Mouse (Mus musculus) midbrain, embryonic 11.5 days (tissue): ENCODE measurements around the gene Tnfsf9. TPM values are rescaled to one million over a fixed set of nuclear protein-coding genes. Genes with fewer than 3 reads are reported as not detected.
A peak's percentile ranks its signal among the peaks of the same experiment; 100 is the strongest.

Source experiments
- ATAC-seq: fragments of 200-750 bp; cut with Nextera tagmentation; 2 replicates; pipeline ENCODE4 v1.8.0; 2017; ENCODE audit warnings: moderate TSS enrichment, moderate library complexity; ENCODE audit not compliant: low FRiP score
- DNase-seq: peaks from one replicate; pipeline ENCODE4 v3.0.0; 2015; ENCODE audit warnings: low spot score; ENCODE audit errors: missing footprints
- H3K27ac ChIP-seq: fragments of 300-500 bp; sonication (generic); 2 replicates; pipeline ENCODE4 v1.5.1; 2014; ENCODE audit warnings: low read depth, low read length
- H3K27me3 ChIP-seq: fragments of 300-500 bp; sonication (generic); 2 replicates; pipeline ENCODE4 v1.6.1; 2014; ENCODE audit warnings: mild to moderate bottlenecking, low read length, moderate library complexity, mixed read lengths; ENCODE audit not compliant: control insufficient read depth, insufficient read depth
- H3K36me3 ChIP-seq: fragments of 300-500 bp; sonication (generic); 2 replicates; pipeline ENCODE4 v1.6.1; 2014; ENCODE audit warnings: mild to moderate bottlenecking, low read length, moderate library complexity, mixed read lengths; ENCODE audit not compliant: control insufficient read depth, insufficient read depth
- H3K4me1 ChIP-seq: fragments of 300-500 bp; sonication (generic); 2 replicates; pipeline ENCODE4 v1.6.1; 2014; ENCODE audit warnings: low read length; ENCODE audit not compliant: control insufficient read depth, insufficient read depth
- H3K4me2 ChIP-seq: fragments of 300-500 bp; sonication (generic); 2 replicates; pipeline ENCODE4 v1.6.1; 2014; ENCODE audit warnings: mild to moderate bottlenecking, moderate library complexity
- H3K4me3 ChIP-seq: fragments of 300-500 bp; sonication (generic); 2 replicates; pipeline ENCODE4 v1.5.1; 2014; ENCODE audit warnings: low read depth, low read length
- H3K9ac ChIP-seq: fragments of 300-500 bp; sonication (generic); 2 replicates; pipeline ENCODE4 v1.6.1; 2014; ENCODE audit warnings: low read length
- H3K9me3 ChIP-seq: fragments of 300-500 bp; sonication (generic); 2 replicates; pipeline ENCODE4 v1.6.1; 2016; ENCODE audit warnings: low read length; ENCODE audit not compliant: control insufficient read depth
- WGBS: fragments of 180-500 bp; shearing (Covaris S2); extraction: QIAGEN DNeasy Blood & Tissue Kit; methylation state at CpG from one replicate; pipeline ENCODE4 v1.1.7; 2014; 5-methylcytosine and 5-hydroxymethylcytosine counted together
- polyA plus RNA-seq: library from polyadenylated mRNA; unstranded; fragments of >200 nt; fragmentation: Nextera tagmentation; extraction: Ambion mirVana; gene quantifications from 2 replicates; pipeline ENCODE4 v1.2.1, GENCODE M21; 2014

Gene Tnfsf9
- polyA plus RNA-seq, 1 experiment from 2014 or later = 9.0 TPM

DNA sequence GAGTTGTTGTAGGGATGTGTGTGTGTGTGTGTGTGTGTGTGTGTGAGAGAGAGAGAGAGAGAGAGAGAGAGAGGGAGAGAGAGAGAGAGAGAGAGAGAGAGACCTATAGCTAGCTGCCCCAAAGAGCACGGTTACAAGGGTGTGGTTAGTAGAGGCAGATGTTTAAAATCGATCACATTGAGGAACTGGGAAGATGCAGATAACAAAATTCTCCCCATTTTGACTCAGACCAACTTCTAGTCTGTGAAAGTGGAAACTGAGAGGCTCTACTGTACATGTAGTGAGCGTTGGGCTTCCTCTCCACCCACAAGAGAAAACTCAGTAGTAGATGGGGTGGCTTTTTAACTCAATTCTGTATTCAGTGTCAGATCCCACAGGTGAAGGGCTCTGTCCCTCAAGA, 34.6 kb downstream of the Tnfsf9 start:
- ATAC-seq = no peak
- no peak overlapping the region for H3K9ac ChIP-seq
- WGBS = 90% methylated on average over 3 of the region's 3 CpGs

DNA sequence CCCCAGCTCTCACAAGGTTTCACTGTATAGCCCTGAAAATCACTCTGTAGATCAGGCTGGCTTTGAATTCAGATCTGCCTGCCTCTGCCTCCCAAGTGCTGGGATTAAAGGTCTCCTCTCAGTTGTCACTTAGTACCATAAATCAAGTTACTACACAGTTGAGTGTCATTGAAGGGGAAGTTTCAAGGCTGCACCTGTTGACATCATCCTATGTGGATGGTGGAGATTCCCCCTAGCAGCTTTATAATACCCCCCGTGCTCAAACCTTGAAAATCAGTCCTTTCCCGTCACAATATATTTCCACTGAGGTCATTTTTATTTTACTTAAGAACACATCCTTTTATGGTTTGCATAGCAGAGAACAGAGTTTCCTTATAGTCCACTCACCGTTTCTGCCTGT, 38.6 kb downstream of the Tnfsf9 start:
- WGBS = 88% methylated on average over 3 of the region's 3 CpGs
- Histone ChIP-seq H3K27ac (no peak overlapping the region), H3K9me3 (no peaks in the 10 kb centered on the region), H3K4me1 (no peaks in the 10 kb centered on the region), H3K4me2 (no peak overlapping the region), H3K27me3 (peaks cover 6% of the 10 kb centered on the region), H3K4me3 (no peak overlapping the region), H3K36me3 (no peaks in the 10 kb centered on the region), H3K9ac (no peak overlapping the region)
- ATAC-seq = no peak
- DNase-seq = no peak

More for the DNA sequence above, 34.6 kb downstream of the Tnfsf9 start:
- Histone ChIP-seq H3K4me2 (no peak overlapping the region), H3K36me3 (no peaks in the 10 kb centered on the region), H3K4me3 (no peak overlapping the region), H3K27me3 (no peaks in the 10 kb centered on the region), H3K9me3 (no peaks in the 10 kb centered on the region), H3K4me1 (no peaks in the 10 kb centered on the region), H3K27ac (no peak overlapping the region)
- no peak for DNase-seq

DNA sequence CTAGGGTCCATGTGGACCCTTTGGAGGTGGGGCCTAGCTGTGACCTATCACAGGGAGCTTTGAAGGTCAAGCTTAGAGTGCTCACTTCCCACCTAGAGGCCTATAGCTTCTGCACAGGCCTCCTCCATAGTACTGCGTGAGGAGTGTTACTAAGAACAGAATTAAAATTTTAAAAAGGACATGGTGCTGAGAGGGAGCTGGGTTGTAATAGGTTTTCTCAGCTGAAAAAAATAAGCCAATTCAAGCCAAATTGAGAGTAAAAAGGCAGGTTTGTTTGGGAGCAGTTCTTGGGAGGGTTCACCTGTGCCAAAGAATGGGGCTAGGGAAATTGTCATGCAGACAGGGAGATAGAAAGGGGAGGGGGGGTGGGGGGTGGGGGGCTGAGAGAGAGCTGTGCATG, 40.0 kb downstream of the Tnfsf9 start:
- Histone ChIP-seq H3K9me3 (no peaks in the 10 kb centered on the region), H3K9ac (no peak overlapping the region), H3K27me3 (peaks cover 17% of the 10 kb centered on the region), H3K27ac (no peak overlapping the region), H3K36me3 (no peaks in the 10 kb centered on the region), H3K4me2 (no peak overlapping the region), H3K4me1 (peaks cover 4% of the 10 kb centered on the region; the same call in 1 of the 2 replicates), H3K4me3 (no peak overlapping the region)
- no peak for ATAC-seq
- DNase-seq = no peak
- 71% methylated on average over 1 of the region's 1 CpGs for WGBS

DNA sequence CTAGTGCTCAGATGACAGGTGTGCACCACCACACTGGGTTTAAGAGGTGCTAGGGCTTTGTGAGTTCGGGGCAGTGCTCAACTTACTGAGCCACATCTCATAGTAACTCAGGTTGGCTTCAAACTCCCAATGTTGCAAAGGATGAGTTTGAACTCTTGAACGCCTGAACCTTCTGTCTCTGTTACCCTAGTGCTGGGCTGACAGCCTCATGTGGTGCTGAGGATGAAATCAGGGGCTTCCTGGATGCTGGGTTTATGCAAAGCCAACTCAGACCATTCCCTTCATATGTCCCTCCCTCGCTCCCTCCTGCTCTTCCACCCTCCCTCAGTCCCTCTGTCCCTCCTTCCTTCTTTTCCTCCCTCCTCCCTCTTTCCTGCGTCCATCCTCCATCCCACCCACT, 43.2 kb downstream of the Tnfsf9 start:
- no peaks in the 10 kb centered on the region for H3K36me3 ChIP-seq
- no peak overlapping the region; the same call in 1 of the 2 replicates for H3K4me2 ChIP-seq
- no peak overlapping the region for H3K27ac ChIP-seq
- DNase-seq (peak; percentile 78), ATAC-seq (no peak)
- H3K9ac ChIP-seq = no peak overlapping the region
- H3K9me3 ChIP-seq = no peaks in the 10 kb centered on the region
- H3K4me3 ChIP-seq = no peak overlapping the region
- WGBS = 63% methylated on average over 4 of the region's 4 CpGs
- peaks cover 4% of the 10 kb centered on the region; the same call in 1 of the 2 replicates for H3K4me1 ChIP-seq
- peaks cover 19% of the 10 kb centered on the region for H3K27me3 ChIP-seq

DNA sequence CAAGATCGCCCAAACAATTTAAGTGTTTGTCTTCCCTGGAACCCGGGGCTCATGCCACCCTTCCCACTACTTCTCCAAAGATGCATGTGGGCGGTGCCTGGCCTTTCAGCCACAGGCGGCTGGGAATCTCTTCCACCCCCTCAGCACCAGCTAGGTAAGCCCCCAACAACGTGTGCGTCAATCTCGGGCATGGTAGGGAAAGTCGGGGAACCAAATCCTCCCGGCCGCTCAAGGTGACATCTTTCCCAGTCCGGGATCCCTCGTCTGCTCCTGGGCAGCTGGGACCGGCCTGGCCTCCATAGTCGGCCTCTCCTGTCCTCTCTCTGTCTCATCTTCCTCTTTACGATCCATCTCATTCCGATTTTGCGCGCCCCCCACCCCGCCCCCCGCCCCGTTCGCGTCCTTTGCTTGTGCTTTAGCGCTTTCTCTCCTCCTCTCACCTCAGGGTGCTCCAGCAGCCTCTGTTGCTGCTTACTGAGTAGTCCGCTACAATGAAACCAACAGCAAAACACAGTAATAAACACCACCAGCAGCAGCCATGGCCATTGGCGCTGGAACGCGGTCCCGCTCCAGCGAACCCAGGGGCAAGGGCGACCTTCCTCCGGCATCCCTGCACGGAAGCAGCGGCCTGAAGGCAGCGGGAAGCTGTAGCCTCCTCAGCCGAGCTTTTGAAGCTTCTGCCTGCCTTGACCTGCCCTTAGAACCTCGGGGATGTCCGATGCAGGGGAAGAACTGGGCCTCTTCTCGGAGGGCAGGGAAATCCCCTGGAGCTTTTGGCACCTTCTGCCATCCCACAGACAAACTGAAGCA, 44.1 kb downstream of the Tnfsf9 start, which contains the start of gene Cd70:
Cd70 (minus strand) TSS at position 784 of the 810 bp plus-strand sequence.
- no peaks in the 10 kb centered on the region for H3K36me3 ChIP-seq
- peak within 1 kb of the TSS; percentile 24 for H3K4me3 ChIP-seq
- H3K27me3 ChIP-seq = peaks cover 19% of the 10 kb centered on the region
- H3K27ac ChIP-seq = no peak within 1 kb of the TSS
- H3K4me1 ChIP-seq = peaks cover 4% of the 10 kb centered on the region; the same call in 1 of the 2 replicates
- peak; percentile 90 for DNase-seq
- 2% methylated on average over 39 of the region's 39 CpGs for WGBS
- ATAC-seq = 0 out of 2 replicates have a peak, but pooled peaks have one; percentile 22
- H3K9ac ChIP-seq = peak within 1 kb of the TSS; percentile 57
- H3K9me3 ChIP-seq = no peaks in the 10 kb centered on the region
- peak within 1 kb of the TSS; percentile 53 for H3K4me2 ChIP-seq

DNA sequence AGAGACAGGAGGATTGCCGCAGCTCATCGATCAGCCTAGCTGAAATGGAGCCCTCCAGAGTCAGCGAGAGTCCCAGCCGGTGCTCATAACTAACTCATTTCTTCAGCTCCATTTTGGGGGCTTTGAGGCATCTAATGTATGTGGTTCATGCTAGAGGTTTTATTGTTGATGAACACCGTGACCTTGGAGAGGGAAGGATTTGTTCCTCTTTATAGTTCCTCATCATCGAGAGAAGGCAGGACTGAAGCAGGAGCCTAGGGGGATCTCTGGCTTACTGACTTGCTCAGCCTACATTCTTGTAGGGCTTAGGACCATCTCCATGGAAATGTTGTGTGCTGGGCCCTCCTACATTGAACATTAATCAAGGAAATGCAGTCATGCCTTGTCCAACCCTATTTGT, 47.9 kb downstream of the Tnfsf9 start:
- DNase-seq (no peak), ATAC-seq (no peak)
- 74% methylated on average over 6 of the region's 6 CpGs for WGBS
- H3K27ac ChIP-seq = no peak overlapping the region
- no peaks in the 10 kb centered on the region for H3K36me3 ChIP-seq
- no peaks in the 10 kb centered on the region for H3K9me3 ChIP-seq
- H3K27me3 ChIP-seq = peaks cover 19% of the 10 kb centered on the region
- no peak overlapping the region for H3K9ac ChIP-seq
- peaks cover 4% of the 10 kb centered on the region; the same call in 1 of the 2 replicates for H3K4me1 ChIP-seq
- no peak overlapping the region for H3K4me2 ChIP-seq
- H3K4me3 ChIP-seq = no peak overlapping the region

DNA sequence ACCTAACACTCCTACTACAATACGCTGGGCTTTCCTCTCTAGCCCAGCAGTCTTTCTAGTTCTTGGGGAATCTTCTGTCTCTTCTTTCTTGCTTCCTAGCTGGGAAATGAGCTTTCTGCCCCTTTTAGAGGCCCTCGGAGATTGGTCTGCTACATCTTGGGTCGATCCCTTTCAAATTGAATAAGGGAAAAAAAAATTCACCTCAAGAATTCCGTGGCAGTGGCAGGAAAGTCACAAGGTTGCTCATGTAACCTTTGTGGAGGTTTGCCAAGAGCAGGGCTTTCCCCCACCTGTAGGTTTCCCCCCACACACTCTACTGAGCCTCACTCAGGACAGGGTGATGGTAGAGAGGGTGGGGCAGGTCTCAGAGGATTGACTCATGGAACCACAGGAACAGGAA, 48.7 kb downstream of the Tnfsf9 start:
- Histone ChIP-seq H3K4me3 (no peak overlapping the region), H3K36me3 (no peaks in the 10 kb centered on the region), H3K27me3 (peaks cover 13% of the 10 kb centered on the region; the same call in 1 of the 2 replicates), H3K4me1 (peaks cover 4% of the 10 kb centered on the region; the same call in 1 of the 2 replicates), H3K9me3 (no peaks in the 10 kb centered on the region), H3K9ac (no peak overlapping the region), H3K4me2 (no peak overlapping the region), H3K27ac (no peak overlapping the region)
- DNase-seq (no peak), ATAC-seq (no peak)
- 83% methylated on average over 4 of the region's 4 CpGs for WGBS

Other genes starting within 250 kb of the Tnfsf9 start
- gene Acsbg2, start 230.9 kb upstream of the Tnfsf9 start, polyA plus RNA-seq = not detected in 2 replicates
- 0.11 and 0.25 TPM in 2 replicates for gene 1700061G19Rik, start 229.8 kb upstream of the Tnfsf9 start, polyA plus RNA-seq
- gene Mllt1, start 169.9 kb upstream of the Tnfsf9 start, polyA plus RNA-seq = 26.3 and 29.0 TPM in 2 replicates
- not detected in 2 replicates for gene Acer1, start 123.2 kb upstream of the Tnfsf9 start, polyA plus RNA-seq
- gene Clpp, start 115.0 kb upstream of the Tnfsf9 start, polyA plus RNA-seq = 131 and 137 TPM in 2 replicates
- gene Alkbh7, start 108.0 kb upstream of the Tnfsf9 start, polyA plus RNA-seq = 34.1 and 36.4 TPM in 2 replicates
- gene Pspn, start 105.3 kb upstream of the Tnfsf9 start, polyA plus RNA-seq = 0.97 TPM in 1 of 2 replicates, not detected in the other
- 70.5 and 76.0 TPM in 2 replicates for gene Gtf2f1, start 94.0 kb upstream of the Tnfsf9 start, polyA plus RNA-seq
- 0.19 and 0.32 TPM in 2 replicates for gene Gm17949, start 93.9 kb upstream of the Tnfsf9 start, polyA plus RNA-seq
- 42.3 and 44.9 TPM in 2 replicates for gene Khsrp, start 73.8 kb upstream of the Tnfsf9 start, polyA plus RNA-seq
- gene Slc25a41, start 63.7 kb upstream of the Tnfsf9 start, polyA plus RNA-seq = not detected in 2 replicates
- 0.80 and 1.2 TPM in 2 replicates for gene Crb3, start 46.2 kb upstream of the Tnfsf9 start, polyA plus RNA-seq
- 14.2 and 16.5 TPM in 2 replicates for gene Slc25a23, start 45.5 kb upstream of the Tnfsf9 start, polyA plus RNA-seq
- gene Dennd1c, start 26.8 kb upstream of the Tnfsf9 start, polyA plus RNA-seq = 2.2 and 2.7 TPM in 2 replicates
- 167 and 171 TPM in 2 replicates for gene Tubb4a, start 17.5 kb upstream of the Tnfsf9 start, polyA plus RNA-seq
- gene Cd70, start 44.5 kb downstream of the Tnfsf9 start, polyA plus RNA-seq = 0.16 and 0.40 TPM in 2 replicates
- 0.07 and 0.11 TPM in 2 replicates for gene Tnfsf14, start 88.9 kb downstream of the Tnfsf9 start, polyA plus RNA-seq
- 0.19 and 0.68 TPM in 2 replicates for gene C3, start 122.8 kb downstream of the Tnfsf9 start, polyA plus RNA-seq
- 19.7 and 24.5 TPM in 2 replicates for gene Gpr108, start 143.1 kb downstream of the Tnfsf9 start, polyA plus RNA-seq
- gene Trip10, start 144.1 kb downstream of the Tnfsf9 start, polyA plus RNA-seq = 21.2 and 23.6 TPM in 2 replicates
- 1.8 and 2.3 TPM in 2 replicates for gene Vav1, start 173.8 kb downstream of the Tnfsf9 start, polyA plus RNA-seq